Mouse (Mus musculus) neural tube, embryonic 15.5 days (tissue): ENCODE measurements around the gene Pacsin1. TPM values are rescaled to one million over a fixed set of nuclear protein-coding genes. Genes with fewer than 3 reads are reported as not detected.

Experiments
- ATAC-seq: fragments of 200-750 bp; cut with Nextera tagmentation; 2 replicates; pipeline ENCODE4 v1.8.0; 2017; ENCODE audit warnings: mild to moderate bottlenecking, moderate TSS enrichment, moderate library complexity; ENCODE audit not compliant: low FRiP score
- H3K27ac ChIP-seq: fragments of 300-500 bp; sonication (generic); replicated peaks from 2 replicates; pipeline ENCODE4 v1.5.1; 2015; ENCODE audit warnings: mild to moderate bottlenecking, inconsistent platforms
- H3K27me3 ChIP-seq: fragments of 300-500 bp; sonication (generic); replicated peaks from 2 replicates; pipeline ENCODE4 v1.6.1; 2015; ENCODE audit warnings: inconsistent platforms
- H3K36me3 ChIP-seq: fragments of 300-500 bp; sonication (generic); 2 replicates; pipeline ENCODE4 v1.6.1; 2015; ENCODE audit warnings: inconsistent platforms
- H3K4me1 ChIP-seq: fragments of 300-500 bp; sonication (generic); 2 replicates; pipeline ENCODE4 v1.6.1; 2015; ENCODE audit warnings: inconsistent platforms
- H3K4me2 ChIP-seq: fragments of 300-500 bp; sonication (generic); 2 replicates; pipeline ENCODE4 v1.6.1; 2015; ENCODE audit warnings: inconsistent platforms, mild to moderate bottlenecking, moderate library complexity
- H3K4me3 ChIP-seq: fragments of 300-500 bp; sonication (generic); replicated peaks from 2 replicates; pipeline ENCODE4 v1.5.1; 2015; ENCODE audit warnings: mild to moderate bottlenecking, inconsistent platforms
- H3K9ac ChIP-seq: fragments of 300-500 bp; sonication (generic); replicated peaks from 2 replicates; pipeline ENCODE4 v1.6.1; 2015; ENCODE audit warnings: mild to moderate bottlenecking, inconsistent platforms
- H3K9me3 ChIP-seq: fragments of 300-500 bp; sonication (generic); replicated peaks from 2 replicates; pipeline ENCODE4 v1.6.1; 2016; ENCODE audit warnings: inconsistent platforms
- WGBS: fragments of 180-500 bp; shearing (Covaris S2); methylation state at CpG from one replicate; pipeline ENCODE4 v1.1.7; 2015; ENCODE audit warnings: mixed read lengths; 5-methylcytosine and 5-hydroxymethylcytosine counted together
- polyA plus RNA-seq: library from polyadenylated mRNA; unstranded; fragments of >200 nt; fragmentation: Nextera tagmentation; extraction: Ambion mirVana; gene quantifications from 2 replicates; pipeline ENCODE4 v1.2.1, GENCODE M21; 2015

Gene Pacsin1
- polyA plus RNA-seq, 1 experiment from 2014 or later, result 66.7 TPM

DNA sequence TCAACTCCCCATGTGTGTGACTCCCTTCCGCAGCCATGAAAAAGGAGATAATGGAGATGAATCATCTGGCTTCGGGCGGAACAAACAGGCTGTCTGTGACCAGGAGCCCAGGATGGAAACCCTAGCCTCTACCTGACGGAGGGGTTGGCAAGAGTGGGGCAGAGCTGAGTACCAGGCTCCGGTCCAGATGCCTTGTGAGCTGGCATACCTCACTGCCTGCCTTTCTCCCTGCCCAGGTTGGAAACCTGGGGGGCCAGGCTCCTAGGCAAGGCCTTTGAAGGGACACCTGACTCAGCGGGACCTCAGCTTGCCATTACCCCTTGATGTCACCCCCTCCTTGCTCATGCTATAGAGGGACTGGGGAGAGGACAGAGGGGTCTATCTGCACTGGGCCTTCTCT lies 85.7 kb downstream of the Pacsin1 start:
- H3K4me1 ChIP-seq, result no peaks in the 10 kb centered on the region
- H3K4me2 ChIP-seq, result no peak overlapping the region
- WGBS, result 93% methylated on average over 6 of the region's 6 CpGs
- no peak overlapping the region for H3K9ac ChIP-seq
- H3K27ac ChIP-seq, result no peak overlapping the region
- no peak for ATAC-seq
- no peaks in the 10 kb centered on the region for H3K27me3 ChIP-seq
- H3K36me3 ChIP-seq, result no peaks in the 10 kb centered on the region
- no peak overlapping the region for H3K4me3 ChIP-seq
- H3K9me3 ChIP-seq, result no peaks in the 10 kb centered on the region

DNA sequence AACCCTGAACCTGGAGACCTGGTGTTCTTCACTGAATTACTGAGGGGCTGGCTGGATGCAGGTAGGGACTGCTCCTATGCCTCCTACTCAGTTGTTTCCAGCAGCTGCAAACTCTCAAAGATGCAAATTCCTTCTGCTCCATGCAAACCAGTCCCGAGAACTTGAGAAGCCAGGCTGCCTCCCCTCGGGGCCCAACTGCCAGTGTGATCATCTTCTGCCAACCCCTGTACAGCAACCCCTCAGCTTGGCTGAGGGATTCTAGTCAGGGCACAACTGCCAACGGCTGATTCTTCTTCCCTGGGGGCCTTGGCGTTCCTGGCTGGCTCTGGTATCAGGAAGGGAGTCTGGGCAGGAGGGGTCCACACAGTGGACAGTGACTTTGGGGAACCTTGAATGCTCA lies 91.1 kb downstream of the Pacsin1 start:
- H3K9ac ChIP-seq, result no peak overlapping the region
- no peaks in the 10 kb centered on the region for H3K9me3 ChIP-seq
- no peaks in the 10 kb centered on the region for H3K4me1 ChIP-seq
- H3K4me2 ChIP-seq, result no peak overlapping the region
- no peak overlapping the region for H3K4me3 ChIP-seq
- H3K27me3 ChIP-seq, result no peaks in the 10 kb centered on the region
- 63% methylated on average over 4 of the region's 4 CpGs for WGBS
- ATAC-seq, result no peak
- no peak overlapping the region for H3K27ac ChIP-seq
- H3K36me3 ChIP-seq, result no peaks in the 10 kb centered on the region

- no peaks in the 10 kb centered on the region for H3K4me1 ChIP-seq
- no peak overlapping the region for H3K27ac ChIP-seq
- H3K9ac ChIP-seq, result no peak overlapping the region
- WGBS, result 92% methylated on average over 2 of the region's 2 CpGs
- no peak overlapping the region for H3K4me3 ChIP-seq
- no peak for ATAC-seq
- no peak overlapping the region for H3K4me2 ChIP-seq
- H3K9me3 ChIP-seq, result no peaks in the 10 kb centered on the region
- H3K27me3 ChIP-seq, result no peaks in the 10 kb centered on the region
- peaks cover 9% of the 10 kb centered on the region; the same call in 1 of the 2 replicates for H3K36me3 ChIP-seq
Observed at GRCm38 (mm10) chr17:27748123-27748522, 92.8 kb downstream of the Pacsin1 start.

- Histone ChIP-seq H3K36me3 (peaks cover 14% of the 10 kb centered on the region; the same call in 1 of the 2 replicates), H3K9me3 (no peaks in the 10 kb centered on the region), H3K4me3 (no peak overlapping the region), H3K4me2 (no peak overlapping the region), H3K27ac (no peak overlapping the region), H3K9ac (no peak overlapping the region), H3K27me3 (no peaks in the 10 kb centered on the region), H3K4me1 (no peaks in the 10 kb centered on the region)
- 96% methylated on average over 6 of the region's 6 CpGs for WGBS
- no peak for ATAC-seq
Observed at GRCm38 (mm10) chr17:27750451-27750942, 95.2 kb downstream of the Pacsin1 start.

- Histone ChIP-seq H3K4me1 (0 out of 2 replicates have a peak, but pooled peaks cover under 1% of the 10 kb centered on the region), H3K4me3 (no peak overlapping the region), H3K9me3 (no peaks in the 10 kb centered on the region), H3K27me3 (no peaks in the 10 kb centered on the region), H3K9ac (no peak overlapping the region), H3K27ac (no peak overlapping the region), H3K4me2 (no peak overlapping the region), H3K36me3 (peaks cover 14% of the 10 kb centered on the region; the same call in 1 of the 2 replicates)
- 89% methylated on average over 8 of the region's 8 CpGs for WGBS
- no peak for ATAC-seq
Observed at GRCm38 (mm10) chr17:27751314-27752202, 96.2 kb downstream of the Pacsin1 start.

DNA sequence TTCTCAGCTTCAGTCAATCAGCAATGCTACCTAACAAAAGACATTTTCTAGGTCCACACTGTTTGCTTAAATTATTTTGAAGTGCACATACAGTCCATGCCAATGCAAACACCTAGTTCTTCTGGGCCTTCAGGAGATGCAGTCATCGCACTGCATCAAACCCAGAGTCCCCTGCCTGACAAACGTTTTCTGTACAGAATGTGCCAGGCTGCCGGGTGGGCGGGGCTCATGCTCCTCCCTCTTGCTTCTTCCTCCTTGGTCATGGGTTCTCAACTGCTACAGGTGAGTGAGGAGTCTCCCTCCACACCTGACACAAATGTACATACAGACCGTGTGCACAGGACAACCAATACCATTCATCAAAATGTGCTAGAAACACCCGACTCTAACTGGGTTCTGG lies 104.9 kb downstream of the Pacsin1 start:
- Histone ChIP-seq H3K36me3 (peaks cover 16% of the 10 kb centered on the region), H3K27ac (no peak overlapping the region), H3K9me3 (no peaks in the 10 kb centered on the region), H3K9ac (no peak overlapping the region), H3K4me1 (peaks cover 11% of the 10 kb centered on the region; the same call in 1 of the 2 replicates), H3K27me3 (no peaks in the 10 kb centered on the region), H3K4me3 (no peak overlapping the region), H3K4me2 (no peak overlapping the region)
- WGBS, result 74% methylated on average over 6 of the region's 6 CpGs
- ATAC-seq, result no peak

Other genes with a start within 250 kb of the Pacsin1 start
- gene Grm4, start 134.1 kb upstream of the Pacsin1 start, polyA plus RNA-seq, result 9.7 and 10.1 TPM in 2 replicates
- 129 and 207 TPM in 2 replicates for gene Hmga1, start 99.0 kb upstream of the Pacsin1 start, polyA plus RNA-seq
- gene AI413582, start 89.8 kb upstream of the Pacsin1 start, polyA plus RNA-seq, result 70.8 and 74.9 TPM in 2 replicates
- 229 and 253 TPM in 2 replicates for gene Nudt3, start 32.0 kb upstream of the Pacsin1 start, polyA plus RNA-seq
- gene RPS10-NUDT3, start 20.3 kb upstream of the Pacsin1 start, polyA plus RNA-seq, result not detected in 2 replicates
- 483 and 558 TPM in 2 replicates for gene Rps10, start 18.8 kb upstream of the Pacsin1 start, polyA plus RNA-seq
- 0.92 and 1.9 TPM in 2 replicates for gene Spdef, start 73.4 kb downstream of the Pacsin1 start, polyA plus RNA-seq
- gene D17Wsu92e, start 165.1 kb downstream of the Pacsin1 start, polyA plus RNA-seq, result 9.3 and 12.2 TPM in 2 replicates
- 211 and 227 TPM in 2 replicates for gene Snrpc, start 182.6 kb downstream of the Pacsin1 start, polyA plus RNA-seq
- gene Uhrf1bp1, start 200.9 kb downstream of the Pacsin1 start, polyA plus RNA-seq, result 6.0 and 6.1 TPM in 2 replicates